Mouse (Mus musculus) embryonic facial prominence, embryonic 10.5 days (tissue): ENCODE data around the gene Sctr. TPM values are rescaled to one million over a fixed set of nuclear protein-coding genes. Genes with fewer than 3 reads are reported as not detected.

Experiments used
- DNase-seq: peaks from one replicate; pipeline ENCODE4 v3.0.0-alpha.2; 2017; ENCODE audit warnings: low spot score
- H3K27ac ChIP-seq: fragments of 300-500 bp; sonication (generic); replicated peaks from 2 replicates; pipeline ENCODE4 v1.5.1; 2016; ENCODE audit warnings: mild to moderate bottlenecking
- H3K27me3 ChIP-seq: fragments of 300-500 bp; sonication (generic); replicated peaks from 2 replicates; pipeline ENCODE4 v1.6.1; 2016; ENCODE audit warnings: low read depth, mild to moderate bottlenecking; ENCODE audit not compliant: poor library complexity, severe bottlenecking
- H3K36me3 ChIP-seq: fragments of 300-500 bp; sonication (generic); replicated peaks from 2 replicates; pipeline ENCODE4 v1.6.1; 2016; ENCODE audit warnings: mild to moderate bottlenecking, moderate library complexity
- H3K4me1 ChIP-seq: fragments of 300-500 bp; sonication (generic); 2 replicates; pipeline ENCODE4 v1.6.1; 2016
- H3K4me3 ChIP-seq: fragments of 300-500 bp; sonication (generic); 2 replicates; pipeline ENCODE4 v1.5.1; 2016; ENCODE audit warnings: mild to moderate bottlenecking, moderate library complexity
- H3K9me3 ChIP-seq: fragments of 300-500 bp; sonication (generic); 2 replicates; pipeline ENCODE4 v1.6.1; 2016; ENCODE audit warnings: mild to moderate bottlenecking
- WGBS: fragments of 180-500 bp; shearing (Covaris S2); methylation state at CpG from one replicate; pipeline ENCODE4 v1.1.7; 2016; 5-methylcytosine and 5-hydroxymethylcytosine counted together
- polyA plus RNA-seq: library from polyadenylated mRNA; unstranded; fragments of >200 nt; fragmentation: Nextera tagmentation; extraction: Ambion mirVana; gene quantifications from 2 replicates; pipeline ENCODE4 v1.2.1, GENCODE M21; 2016

The Sctr gene
- polyA plus RNA-seq, 1 experiment from 2014 or later: 0.16 TPM

DNA sequence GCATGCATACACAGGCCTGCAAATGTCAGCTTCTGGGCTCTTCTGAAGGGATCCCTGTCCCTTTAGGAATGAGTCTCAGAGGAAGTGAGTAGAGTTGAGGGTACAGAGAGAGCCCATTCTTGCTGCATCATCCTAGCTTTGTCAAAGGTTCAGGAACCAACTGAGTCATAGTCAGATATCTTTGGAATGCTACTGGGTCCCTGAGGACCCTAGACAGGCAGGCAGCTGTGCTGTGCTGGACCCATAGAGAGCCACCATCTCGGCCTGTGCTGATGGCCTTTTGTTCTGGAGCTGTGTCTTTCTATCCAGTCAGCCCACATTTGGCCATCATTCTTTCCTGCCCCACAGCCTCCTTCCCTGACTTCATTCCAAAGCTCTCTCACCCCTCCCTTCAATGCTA is 28.1 kb downstream of the Sctr start:
- no peak for DNase-seq
- Histone ChIP-seq H3K36me3 (no peaks in the 10 kb centered on the region), H3K4me3 (no peak overlapping the region), H3K4me1 (peaks cover 10% of the 10 kb centered on the region), H3K9me3 (no peaks in the 10 kb centered on the region), H3K27ac (no peak overlapping the region), H3K27me3 (peaks cover 6% of the 10 kb centered on the region; the same call in 1 of the 2 replicates)
- 58% methylated on average over 1 of the region's 1 CpGs for WGBS

DNA sequence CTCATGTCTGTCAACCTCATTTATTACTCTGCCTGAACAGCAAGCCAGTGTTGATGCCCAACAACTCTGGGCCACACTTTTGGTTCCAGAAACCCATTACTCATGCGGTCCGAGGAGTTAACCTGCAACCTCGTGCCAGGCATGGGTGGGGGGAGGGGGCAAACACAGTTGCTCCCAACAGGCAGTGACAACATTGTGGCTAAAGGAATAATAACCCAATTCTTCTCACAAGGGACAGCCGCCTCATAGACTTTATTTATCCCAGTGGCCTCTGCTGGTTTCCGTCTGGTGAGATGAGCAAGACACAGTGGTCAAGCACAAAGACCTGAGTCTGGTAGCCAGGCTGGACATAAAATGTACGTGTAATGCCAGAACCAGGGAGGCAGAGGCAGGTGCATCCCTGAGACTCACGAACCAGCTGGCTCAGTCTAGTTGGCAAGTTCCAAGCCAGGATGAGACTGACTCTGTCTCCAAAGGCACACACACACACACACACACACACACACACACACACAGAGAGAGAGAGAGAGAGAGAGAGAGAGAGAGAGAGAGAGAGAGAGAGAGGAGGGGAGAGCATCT is 28.9 kb downstream of the Sctr start:
- no peak overlapping the region for H3K27ac ChIP-seq
- DNase-seq: no peak
- whole genome bisulfite sequencing: 76% methylated on average over 7 of the region's 7 CpGs
- H3K36me3 ChIP-seq: no peaks in the 10 kb centered on the region
- H3K4me1 ChIP-seq: peaks cover 10% of the 10 kb centered on the region
- H3K4me3 ChIP-seq: no peak overlapping the region
- peaks cover 6% of the 10 kb centered on the region; the same call in 1 of the 2 replicates for H3K27me3 ChIP-seq
- H3K9me3 ChIP-seq: no peaks in the 10 kb centered on the region

DNA sequence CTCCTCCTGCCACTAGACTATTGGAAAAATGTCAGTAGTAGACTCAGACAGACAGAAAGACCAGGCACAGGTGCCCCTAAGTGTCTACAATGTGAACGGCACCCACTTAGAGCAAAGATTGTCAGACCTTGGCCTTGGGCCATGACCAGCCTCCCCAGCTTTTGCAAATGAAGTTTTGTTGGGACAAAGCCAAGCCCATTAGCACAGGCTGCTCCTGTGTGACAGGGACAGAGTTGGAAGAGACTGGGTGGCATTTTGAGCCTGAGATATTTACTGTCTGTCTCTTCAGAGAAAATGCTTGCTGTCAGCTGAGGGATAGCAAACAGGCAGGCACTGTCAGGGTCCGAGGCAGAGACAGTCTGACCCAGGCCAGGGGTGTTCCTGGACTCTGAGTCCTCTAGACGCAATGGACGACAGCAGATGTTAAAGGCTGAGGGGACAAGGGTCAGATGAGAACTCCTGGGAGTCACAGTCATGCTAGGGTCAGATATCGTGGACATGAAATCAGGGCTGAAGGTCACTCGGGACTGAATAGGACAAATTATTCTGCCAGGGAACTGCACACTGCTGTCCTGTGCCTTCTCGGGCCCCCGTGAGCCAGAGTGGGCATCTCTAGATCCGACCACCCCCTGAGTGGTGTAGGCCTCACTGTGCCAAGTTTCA is 30.5 kb downstream of the Sctr start:
- Histone ChIP-seq H3K27me3 (no peaks in the 10 kb centered on the region; the same call in 1 of the 2 replicates), H3K27ac (no peak overlapping the region), H3K4me1 (peaks cover 10% of the 10 kb centered on the region), H3K9me3 (no peaks in the 10 kb centered on the region), H3K36me3 (no peaks in the 10 kb centered on the region), H3K4me3 (no peak overlapping the region)
- DNase-seq: no peak
- WGBS: 69% methylated on average over 9 of the region's 9 CpGs

DNA sequence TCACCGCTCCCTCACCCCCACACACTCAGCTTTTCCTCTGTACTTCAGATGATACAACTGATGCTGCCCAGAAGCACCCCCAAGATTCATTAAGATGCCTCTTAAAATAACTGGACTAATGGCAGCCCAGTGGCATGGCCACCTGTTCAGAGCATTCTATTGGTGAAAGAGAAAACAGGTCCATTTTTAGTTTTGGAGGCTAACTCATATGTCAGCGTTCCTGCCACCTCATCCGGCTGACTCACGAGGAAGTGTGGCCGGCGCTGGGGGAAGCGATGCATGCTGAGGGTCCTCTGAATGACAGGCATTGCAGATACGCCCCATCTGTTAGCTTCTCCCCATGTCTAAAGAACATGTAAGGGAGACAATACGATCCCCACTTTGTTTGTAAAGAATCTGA is 31.9 kb downstream of the Sctr start:
- Histone ChIP-seq H3K27me3 (no peaks in the 10 kb centered on the region), H3K36me3 (no peaks in the 10 kb centered on the region), H3K4me1 (peaks cover 4% of the 10 kb centered on the region; the same call in 1 of the 2 replicates), H3K9me3 (no peaks in the 10 kb centered on the region), H3K27ac (no peak overlapping the region), H3K4me3 (no peak overlapping the region)
- DNase-seq: no peak
- 88% methylated on average over 9 of the region's 9 CpGs for WGBS

DNA sequence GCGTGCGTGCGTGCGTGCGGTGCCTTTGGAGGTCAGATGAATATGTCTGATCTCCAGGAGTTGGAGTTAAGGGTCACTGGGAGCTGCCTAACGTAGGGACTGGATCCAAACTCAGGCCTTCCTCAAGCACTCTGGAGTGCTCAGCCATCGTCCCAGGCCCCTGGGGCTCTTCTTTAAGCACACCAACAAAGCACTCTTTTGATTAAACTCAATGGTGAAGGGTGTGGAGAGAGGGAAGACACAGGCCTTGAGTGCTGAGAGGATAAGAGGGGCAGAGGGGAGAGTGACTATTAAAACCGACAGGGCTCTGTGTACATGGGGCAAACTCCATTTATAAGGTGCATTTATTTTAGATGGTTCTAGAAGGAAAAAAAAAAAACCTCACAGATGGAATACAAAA is 35.7 kb downstream of the Sctr start:
- Histone ChIP-seq H3K27ac (no peak overlapping the region), H3K4me3 (no peak overlapping the region), H3K36me3 (no peaks in the 10 kb centered on the region), H3K27me3 (no peaks in the 10 kb centered on the region), H3K4me1 (no peaks in the 10 kb centered on the region; the same call in 1 of the 2 replicates), H3K9me3 (no peaks in the 10 kb centered on the region)
- no peak for DNase-seq
- WGBS: 67% methylated on average over 8 of the region's 8 CpGs

DNA sequence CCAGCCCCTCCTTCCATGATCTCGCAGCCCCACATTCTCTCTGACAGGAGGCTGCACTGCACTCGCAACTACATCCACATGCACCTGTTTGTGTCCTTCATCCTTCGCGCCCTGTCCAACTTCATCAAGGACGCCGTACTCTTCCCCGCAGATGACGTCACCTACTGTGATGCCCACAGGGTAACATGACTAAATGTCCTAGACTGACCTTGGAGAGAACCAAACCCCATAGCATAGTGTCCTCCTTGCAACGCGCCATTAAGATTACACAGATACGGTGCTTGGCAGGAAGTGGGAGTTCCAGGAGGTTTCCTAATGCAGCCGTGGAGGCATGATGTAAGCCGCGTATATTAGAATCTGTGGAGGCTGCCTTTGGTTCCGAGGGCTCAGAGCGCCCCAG is 37.9 kb downstream of the Sctr start:
- H3K9me3 ChIP-seq: no peaks in the 10 kb centered on the region
- no peaks in the 10 kb centered on the region for H3K36me3 ChIP-seq
- DNase-seq: no peak
- no peak overlapping the region for H3K4me3 ChIP-seq
- no peaks in the 10 kb centered on the region for H3K4me1 ChIP-seq
- H3K27ac ChIP-seq: no peak overlapping the region
- no peaks in the 10 kb centered on the region for H3K27me3 ChIP-seq
- WGBS: 90% methylated on average over 16 of the region's 16 CpGs

DNA sequence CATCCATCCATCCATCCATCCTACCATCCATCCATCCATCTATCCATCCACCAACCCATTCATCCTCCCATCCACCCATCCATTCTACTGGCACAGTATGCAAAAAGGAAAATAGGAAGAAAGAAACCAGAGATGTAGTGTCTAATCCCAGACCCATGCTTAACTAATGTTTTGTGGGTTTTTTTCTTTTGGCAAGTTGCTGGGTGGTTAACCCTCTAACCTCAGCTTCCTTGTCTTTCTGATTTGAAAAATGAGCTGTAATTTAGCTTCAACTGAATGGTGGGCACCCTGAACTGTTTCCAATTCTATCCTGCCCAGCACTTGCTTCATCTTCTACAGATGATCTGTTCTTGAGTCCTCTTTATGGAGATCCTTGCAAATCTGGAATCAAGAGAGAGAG is 40.6 kb downstream of the Sctr start:
- Histone ChIP-seq H3K27ac (no peak overlapping the region), H3K4me1 (no peaks in the 10 kb centered on the region), H3K36me3 (no peaks in the 10 kb centered on the region), H3K9me3 (no peaks in the 10 kb centered on the region), H3K27me3 (no peaks in the 10 kb centered on the region), H3K4me3 (no peak overlapping the region)
- DNase-seq: no peak

DNA sequence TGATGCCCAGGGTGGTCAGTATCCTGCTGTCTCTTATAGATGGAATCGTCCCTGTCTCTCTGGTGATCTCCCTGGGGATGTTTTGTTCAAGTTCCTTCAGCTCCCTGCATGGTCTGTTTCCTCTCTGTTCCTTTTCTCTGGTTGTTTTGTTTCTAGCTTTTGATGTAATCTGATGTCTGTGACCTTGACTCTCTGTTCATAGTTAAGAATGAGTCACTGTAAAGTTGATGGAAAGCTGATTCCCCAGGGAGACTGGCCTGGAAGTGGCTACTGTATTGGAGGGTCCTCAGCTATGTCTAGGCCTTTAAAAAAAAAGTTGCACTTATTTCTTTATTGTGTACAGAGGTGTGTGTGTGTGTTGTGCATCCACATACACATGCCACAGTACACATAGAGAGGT is 44.4 kb downstream of the Sctr start:
- no peak overlapping the region for H3K4me3 ChIP-seq
- no peak for DNase-seq
- H3K27me3 ChIP-seq: no peaks in the 10 kb centered on the region
- no peaks in the 10 kb centered on the region for H3K4me1 ChIP-seq
- 44% methylated on average over 1 of the region's 1 CpGs for WGBS
- no peaks in the 10 kb centered on the region for H3K36me3 ChIP-seq
- H3K27ac ChIP-seq: no peak overlapping the region
- no peaks in the 10 kb centered on the region for H3K9me3 ChIP-seq

DNA sequence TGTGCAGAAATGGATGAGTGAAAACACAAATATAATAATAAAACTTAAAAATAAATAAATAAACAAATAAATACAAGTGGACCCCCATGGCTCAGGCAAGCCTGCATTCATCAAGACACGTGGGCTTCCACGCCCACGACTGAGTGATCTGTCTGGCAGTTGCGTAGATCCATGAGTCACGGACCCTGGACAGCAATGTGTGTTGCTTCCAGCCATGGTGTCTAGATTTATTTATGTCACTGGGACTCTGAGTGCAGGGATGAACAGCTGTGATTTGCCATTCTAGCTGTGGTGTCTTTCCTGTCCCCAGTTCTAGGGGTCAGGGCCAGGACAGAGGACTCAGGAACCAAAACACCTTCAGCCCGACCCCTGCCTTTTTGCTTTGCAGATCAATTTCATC is 48.3 kb downstream of the Sctr start:
- H3K27ac ChIP-seq: no peak overlapping the region
- H3K4me1 ChIP-seq: peaks cover 24% of the 10 kb centered on the region
- no peak overlapping the region for H3K4me3 ChIP-seq
- no peak for DNase-seq
- 90% methylated on average over 6 of the region's 6 CpGs for WGBS
- no peaks in the 10 kb centered on the region for H3K27me3 ChIP-seq
- no peaks in the 10 kb centered on the region for H3K36me3 ChIP-seq
- no peaks in the 10 kb centered on the region for H3K9me3 ChIP-seq

DNA sequence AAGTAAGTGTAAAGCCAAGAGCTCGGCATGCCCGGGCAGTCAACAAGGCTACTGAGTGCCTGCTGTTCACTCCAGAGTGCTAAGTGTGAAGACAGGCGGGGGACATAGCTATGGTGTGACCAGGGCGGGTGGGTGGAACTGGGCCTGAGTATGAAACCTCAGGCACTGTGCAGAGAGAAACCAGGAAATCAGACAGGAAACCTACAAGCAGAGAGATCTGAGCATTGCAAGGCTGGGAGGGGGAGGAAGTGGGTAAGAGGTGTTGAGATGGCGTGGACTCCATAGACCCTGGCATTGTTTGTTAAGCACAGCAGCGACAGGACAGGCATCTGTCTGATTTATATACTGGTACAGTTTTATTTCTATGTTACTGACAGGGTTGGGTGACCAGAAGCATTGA is 48.8 kb downstream of the Sctr start:
- no peaks in the 10 kb centered on the region for H3K9me3 ChIP-seq
- 82% methylated on average over 6 of the region's 6 CpGs for WGBS
- no peak overlapping the region for H3K4me3 ChIP-seq
- DNase-seq: no peak
- no peaks in the 10 kb centered on the region for H3K27me3 ChIP-seq
- no peak overlapping the region for H3K27ac ChIP-seq
- H3K36me3 ChIP-seq: no peaks in the 10 kb centered on the region
- H3K4me1 ChIP-seq: peaks cover 24% of the 10 kb centered on the region

DNA sequence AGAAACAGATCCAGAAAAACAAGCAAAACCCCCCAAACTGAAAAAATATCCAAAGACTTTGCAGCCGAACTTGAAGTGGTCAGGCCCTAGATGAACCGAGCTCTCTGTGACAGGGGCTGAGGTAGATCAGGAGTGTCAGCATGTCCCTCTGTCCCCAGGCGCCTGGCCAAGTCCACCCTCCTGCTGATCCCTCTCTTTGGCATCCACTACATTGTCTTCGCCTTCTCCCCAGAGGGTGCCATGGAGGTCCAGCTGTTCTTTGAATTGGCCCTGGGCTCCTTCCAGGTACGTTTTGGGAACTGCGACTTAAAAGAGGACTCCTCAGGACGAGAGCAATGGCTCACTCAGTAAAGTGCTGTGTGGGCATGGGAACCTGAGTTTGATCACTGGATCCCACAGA is 49.5 kb downstream of the Sctr start:
- Histone ChIP-seq H3K27ac (no peak overlapping the region), H3K9me3 (no peaks in the 10 kb centered on the region), H3K4me1 (peaks cover 24% of the 10 kb centered on the region), H3K4me3 (no peak overlapping the region), H3K36me3 (no peaks in the 10 kb centered on the region), H3K27me3 (no peaks in the 10 kb centered on the region)
- 68% methylated on average over 7 of the region's 7 CpGs for WGBS
- DNase-seq: no peak

DNA sequence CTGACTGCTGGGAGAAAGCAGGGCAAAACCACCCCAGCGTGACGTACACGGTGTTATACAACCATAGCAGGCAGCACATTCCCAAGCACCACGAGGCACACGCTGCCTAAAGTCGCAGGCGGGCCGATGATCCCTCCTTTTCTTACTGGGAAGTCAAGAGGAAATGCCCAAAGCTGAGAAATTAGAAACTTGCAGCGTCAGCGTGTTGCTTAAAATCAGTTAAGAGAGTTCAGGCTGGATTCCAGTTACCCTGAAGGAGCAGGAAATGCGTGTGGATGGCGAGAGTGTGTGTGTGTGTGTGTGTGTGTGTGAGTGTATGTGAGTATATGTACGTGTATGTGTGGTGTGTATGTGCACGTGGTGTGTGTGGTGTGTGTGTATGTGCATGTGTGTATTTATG is 50.4 kb downstream of the Sctr start:
- Histone ChIP-seq H3K27me3 (no peaks in the 10 kb centered on the region), H3K9me3 (no peaks in the 10 kb centered on the region), H3K27ac (no peak overlapping the region), H3K4me1 (peaks cover 24% of the 10 kb centered on the region), H3K36me3 (no peaks in the 10 kb centered on the region), H3K4me3 (no peak overlapping the region)
- 72% methylated on average over 14 of the region's 14 CpGs for WGBS
- peak; percentile 20 for DNase-seq

DNA sequence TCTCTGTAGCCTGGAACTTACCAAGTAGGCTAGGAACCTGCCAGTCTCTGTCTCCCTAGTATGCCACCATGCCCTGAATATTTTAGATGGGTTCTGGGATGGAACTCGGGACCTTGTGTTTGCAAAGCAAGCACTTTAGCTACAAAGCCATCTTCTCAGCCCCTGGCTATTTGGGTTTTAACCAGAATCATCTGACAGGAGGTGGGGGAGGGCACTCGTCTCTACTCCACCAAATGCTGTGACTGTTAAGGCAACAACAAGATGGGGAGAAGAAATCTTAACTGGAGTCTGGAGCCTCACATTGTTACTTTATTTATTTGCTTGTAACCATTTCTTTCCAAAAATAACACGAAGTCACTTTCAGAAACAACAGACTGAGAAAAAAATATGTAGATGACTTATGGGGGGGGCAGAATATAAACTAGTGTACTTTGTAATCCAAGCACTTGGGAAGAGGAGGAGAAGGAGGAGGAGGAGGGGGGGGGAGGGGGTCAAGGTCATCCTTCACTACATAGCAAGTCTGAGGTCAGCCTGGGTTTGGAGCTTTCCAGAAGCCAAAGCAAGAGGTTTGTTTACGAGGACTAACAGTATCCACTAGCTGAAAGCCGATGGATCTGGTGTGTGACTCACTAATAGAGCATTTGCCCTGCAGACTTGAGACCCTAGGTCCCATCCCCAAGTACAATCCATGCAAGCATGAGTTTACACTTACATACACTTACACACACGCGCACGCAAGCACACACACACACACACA is 51.2 kb downstream of the Sctr start:
- Histone ChIP-seq H3K9me3 (no peaks in the 10 kb centered on the region), H3K27me3 (no peaks in the 10 kb centered on the region), H3K4me1 (peaks cover 24% of the 10 kb centered on the region), H3K36me3 (no peaks in the 10 kb centered on the region), H3K27ac (no peak overlapping the region), H3K4me3 (no peak overlapping the region)
- 63% methylated on average over 8 of the region's 8 CpGs for WGBS
- no peak for DNase-seq
